Mouse (Mus musculus) CD4-positive helper T cell, adult 2 months (primary cell): ENCODE measurements around the gene Spata13.

ENCODE experiments used
- DNase-seq: peaks from one replicate; pipeline ENCODE4 v3.0.0-alpha.2; 2012; ENCODE audit warnings: low read depth, missing footprints, low spot score

Spata13 gene

GRCm38 (mm10) chr14:60784427-60785315, 150.9 kb downstream of the Spata13 start, which contains the start of gene Mipep:
Gene Mipep (plus strand): TSS chr14:60784573.
- DNase-seq: peak; percentile 90

GRCm38 (mm10) chr14:60790103-60790502, 156.3 kb downstream of the Spata13 start:
- peak; percentile 64 for DNase-seq

DNA sequence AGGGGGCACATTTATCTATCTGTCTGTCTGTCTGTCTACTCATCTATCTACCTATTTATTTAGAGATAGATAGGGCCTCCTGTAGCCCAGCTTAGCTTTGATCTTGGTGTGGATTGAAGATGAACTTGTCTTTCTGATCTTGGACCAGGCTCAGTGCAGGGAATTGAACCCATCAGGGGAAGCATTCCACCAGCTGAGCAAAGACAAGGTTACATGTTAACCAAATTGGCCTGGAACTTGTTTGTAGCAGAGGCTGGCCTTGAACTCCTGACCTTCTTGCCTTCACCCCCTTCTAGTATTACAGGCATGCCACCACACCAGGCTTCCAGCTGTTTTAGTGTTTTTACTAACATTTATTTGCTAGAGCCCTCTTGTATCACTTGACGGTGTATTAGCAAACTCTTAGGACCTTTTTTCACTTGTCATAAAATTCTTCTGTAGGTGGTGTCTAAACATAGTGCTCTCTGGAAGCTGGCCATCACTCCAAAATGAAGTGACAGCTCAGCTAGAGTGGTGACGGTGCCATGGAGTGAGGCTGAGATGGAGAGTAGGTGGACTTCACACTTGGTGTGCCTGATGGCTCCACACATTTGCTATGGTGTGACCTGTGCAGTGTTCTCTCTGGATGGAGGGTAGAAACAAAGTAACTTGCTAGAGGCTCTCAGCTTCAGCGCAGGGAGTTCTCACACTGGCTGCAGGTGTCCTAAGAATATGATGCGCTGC, 163.0 kb downstream of the Spata13 start:
- no peak for DNase-seq

- DNase-seq: no peak
Observed at GRCm38 (mm10) chr14:60797596-60797995, 163.8 kb downstream of the Spata13 start.

DNA sequence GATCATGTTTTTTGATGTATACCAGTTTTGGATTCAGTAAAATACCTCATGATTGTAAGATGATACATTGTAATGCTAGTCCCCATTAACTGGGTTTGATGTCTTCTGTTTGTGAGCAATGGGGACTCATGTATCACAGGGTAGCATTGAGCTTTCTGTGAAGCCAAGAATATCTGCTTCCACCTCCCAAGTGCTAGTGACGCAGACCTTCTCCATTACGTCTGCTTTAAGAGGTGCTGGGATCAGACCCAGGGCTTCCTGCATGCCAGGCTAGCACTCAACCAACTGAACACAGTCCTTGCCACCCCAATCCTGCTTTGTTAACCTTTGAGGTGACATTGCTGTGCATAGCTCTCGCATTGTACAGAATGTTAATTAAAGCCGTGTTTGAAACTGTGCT, 164.9 kb downstream of the Spata13 start:
- DNase-seq: no peak

GRCm38 (mm10) chr14:60799762-60800728, 166.2 kb downstream of the Spata13 start:
- DNase-seq: peak; percentile 59

- DNase-seq: no peak
Observed at GRCm38 (mm10) chr14:60802026-60802425, 168.2 kb downstream of the Spata13 start.

GRCm38 (mm10) chr14:60804978-60805377, 171.2 kb downstream of the Spata13 start:
- DNase-seq: no peak

GRCm38 (mm10) chr14:60805871-60806270, 172.1 kb downstream of the Spata13 start:
- DNase-seq: no peak

DNA sequence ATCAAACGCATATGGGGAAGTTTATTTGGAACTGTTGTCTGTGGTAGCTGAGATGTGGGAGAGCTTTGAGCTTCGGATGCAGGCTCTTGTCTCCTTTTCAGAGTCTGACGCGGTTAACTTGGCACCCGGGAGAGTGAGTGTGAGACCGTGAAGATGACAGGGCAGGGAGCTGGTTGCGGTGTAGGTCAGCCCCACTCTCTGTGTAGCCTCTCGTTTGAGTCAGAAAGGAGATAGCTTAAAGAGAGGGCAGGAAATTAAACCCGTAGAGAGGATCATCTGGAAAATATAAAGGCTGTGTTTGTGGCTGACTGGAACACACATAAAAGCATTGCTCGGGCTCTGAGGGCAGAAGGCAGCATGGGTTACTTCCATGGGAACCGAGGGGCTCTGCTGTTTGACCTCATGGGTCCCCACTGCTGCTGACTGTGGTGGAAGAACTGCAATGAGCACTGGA, 173.1 kb downstream of the Spata13 start:
- no peak for DNase-seq

- DNase-seq: no peak
Observed at GRCm38 (mm10) chr14:60809881-60810280, 176.1 kb downstream of the Spata13 start.

GRCm38 (mm10) chr14:60811547-60811946, 177.7 kb downstream of the Spata13 start:
- no peak for DNase-seq
